Mouse (Mus musculus): ENCODE measurements at regions not wholly inside any gene's neighbourhood (a gene's known extent, or its start where the extent isn't known, plus 50 kb on each side); places are given as distances from the start of the nearest gene placed in this dataset.

DNA sequence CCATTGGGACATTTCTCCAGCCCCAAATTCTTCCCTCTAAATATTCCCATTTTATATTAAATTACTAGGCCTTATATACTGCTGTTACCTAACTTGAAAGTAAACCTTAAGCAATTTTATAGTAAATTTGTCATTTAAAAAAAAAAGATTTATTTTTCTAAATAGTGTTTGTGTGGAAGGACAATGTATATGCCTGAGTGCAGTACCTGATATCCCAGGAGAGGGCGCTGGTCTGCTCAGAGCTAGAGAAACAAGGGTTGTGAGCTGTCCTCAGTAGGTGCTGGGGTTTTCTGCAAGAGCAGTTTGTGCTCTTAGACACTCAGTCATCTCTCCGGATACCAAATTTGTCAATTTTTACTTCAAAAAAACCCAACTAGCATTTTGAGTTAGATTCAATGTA lies 224.4 kb upstream of the Tshz3 start:
- TF ChIP-seq TAL1 (conservative IDR thresholded peaks at IDR 0.05; ENCODE audit: low read depth, low read length) = no peak
- no peak for TF ChIP-seq CTCF (IDR thresholded peaks at IDR 0.05; ENCODE audit: low read depth, low read length)
- no peak for TF ChIP-seq GATA2 (IDR thresholded peaks at IDR 0.05; ENCODE audit: borderline replicate concordance, low read depth, low read length)
- TF ChIP-seq POLR2AphosphoS5 (IDR thresholded peaks at IDR 0.05; ENCODE audit: insufficient replicate concordance, low read depth, low read length) = no peak
- no peak for TF ChIP-seq GATA1 (IDR thresholded peaks at IDR 0.05; ENCODE audit: borderline replicate concordance, low read length)
- Histone ChIP-seq H3K4me1 (ENCODE audit: insufficient read depth, low read depth, low read length) (no peaks in the 10 kb centered on the region), H3K36me3 (replicated peaks) (no peaks in the 10 kb centered on the region), H3K9me3 (replicated peaks) (peaks cover 39% of the 10 kb centered on the region), H3K4me3 (ENCODE audit: low read depth, low read length) (no peak overlapping the region), H3K27me3 (ENCODE audit: insufficient read depth, low read length) (no peaks in the 10 kb centered on the region)
- DNase-seq (ENCODE audit: low spot score) = no peak
- ATAC-seq (ENCODE audit: extremely low read depth, insufficient number of reproducible peaks, low FRiP score, poor library complexity, severe bottlenecking) = no peak

- Histone ChIP-seq H3K27me3 (ENCODE audit: insufficient read depth, low read length) (no peaks in the 10 kb centered on the region), H3K36me3 (replicated peaks) (no peaks in the 10 kb centered on the region), H3K9me3 (replicated peaks) (peaks cover 48% of the 10 kb centered on the region), H3K4me1 (ENCODE audit: insufficient read depth, low read depth, low read length) (no peaks in the 10 kb centered on the region), H3K4me3 (ENCODE audit: low read depth, low read length) (no peak overlapping the region)
- ATAC-seq (ENCODE audit: extremely low read depth, insufficient number of reproducible peaks, low FRiP score, poor library complexity, severe bottlenecking) (no peak), DNase-seq (ENCODE audit: low spot score) (no peak)
- TF ChIP-seq GATA2 (IDR thresholded peaks at IDR 0.05; ENCODE audit: borderline replicate concordance, low read depth, low read length) (no peak), CTCF (IDR thresholded peaks at IDR 0.05; ENCODE audit: low read depth, low read length) (no peak), TAL1 (conservative IDR thresholded peaks at IDR 0.05; ENCODE audit: low read depth, low read length) (no peak), POLR2AphosphoS5 (IDR thresholded peaks at IDR 0.05; ENCODE audit: insufficient replicate concordance, low read depth, low read length) (no peak), GATA1 (IDR thresholded peaks at IDR 0.05; ENCODE audit: borderline replicate concordance, low read length) (no peak)
Observed at GRCm38 (mm10) chr7:36476434-36476833, 221.5 kb upstream of the Tshz3 start.

DNA sequence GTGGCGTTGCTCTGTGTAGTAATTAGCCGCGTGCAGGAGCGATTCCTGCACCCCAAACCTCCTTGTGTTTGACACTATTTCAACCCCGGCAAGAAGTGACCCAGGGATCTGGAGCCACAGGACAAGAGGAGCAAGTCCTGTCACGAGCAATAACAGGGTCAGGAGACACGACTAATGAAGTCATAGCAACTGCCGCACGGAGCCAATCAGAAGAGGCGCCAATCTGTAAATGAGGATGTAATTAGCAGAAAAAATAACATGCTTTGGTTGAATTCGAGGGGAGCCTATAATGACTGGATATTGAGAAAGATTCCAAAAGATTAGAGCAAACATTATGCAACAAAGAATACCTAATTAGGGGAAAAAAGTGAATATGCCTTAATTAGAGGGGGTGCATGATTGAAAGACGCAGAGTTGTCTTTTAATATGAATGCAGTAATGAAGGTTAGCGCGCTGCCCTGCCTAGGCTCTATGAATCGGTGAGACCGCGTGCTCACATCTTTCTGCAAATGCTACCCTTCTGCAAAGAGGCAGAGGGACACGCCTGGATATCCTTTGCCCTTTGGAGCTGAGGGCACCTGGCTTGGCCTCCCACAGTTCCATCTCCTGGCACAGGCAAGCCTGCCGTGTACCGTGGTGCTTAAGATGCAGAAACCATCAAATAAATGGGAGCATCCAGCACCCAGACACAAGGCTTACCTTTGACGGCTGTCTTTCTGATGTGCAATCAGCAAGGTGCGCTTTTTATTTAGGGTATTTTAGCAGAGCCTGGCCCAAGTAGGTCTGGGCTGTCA lies 220.9 kb upstream of the Tshz3 start:
- H3K9me3 ChIP-seq (replicated peaks) = peaks cover 48% of the 10 kb centered on the region

GRCm38 (mm10) chr7:36488155-36488554 lies 209.8 kb upstream of the Tshz3 start:
- Histone ChIP-seq H3K4me1 (ENCODE audit: insufficient read depth, low read depth, low read length) (no peaks in the 10 kb centered on the region), H3K4me3 (ENCODE audit: low read depth, low read length) (no peak overlapping the region), H3K27me3 (ENCODE audit: insufficient read depth, low read length) (no peaks in the 10 kb centered on the region), H3K9me3 (replicated peaks) (peaks cover 71% of the 10 kb centered on the region), H3K36me3 (replicated peaks) (no peaks in the 10 kb centered on the region)
- no peak for DNase-seq (ENCODE audit: low spot score)
- no peak for ATAC-seq (ENCODE audit: extremely low read depth, insufficient number of reproducible peaks, low FRiP score, poor library complexity, severe bottlenecking)
- TF ChIP-seq GATA2 (IDR thresholded peaks at IDR 0.05; ENCODE audit: borderline replicate concordance, low read depth, low read length) (no peak), TAL1 (conservative IDR thresholded peaks at IDR 0.05; ENCODE audit: low read depth, low read length) (no peak), POLR2AphosphoS5 (IDR thresholded peaks at IDR 0.05; ENCODE audit: insufficient replicate concordance, low read depth, low read length) (no peak), CTCF (IDR thresholded peaks at IDR 0.05; ENCODE audit: low read depth, low read length) (no peak), GATA1 (IDR thresholded peaks at IDR 0.05; ENCODE audit: borderline replicate concordance, low read length) (no peak)

More for the DNA sequence above, 220.9 kb upstream of the Tshz3 start:
- Histone ChIP-seq H3K4me3 (ENCODE audit: low read depth, low read length) (no peak overlapping the region), H3K36me3 (replicated peaks) (no peaks in the 10 kb centered on the region), H3K4me1 (ENCODE audit: insufficient read depth, low read depth, low read length) (no peaks in the 10 kb centered on the region), H3K27me3 (ENCODE audit: insufficient read depth, low read length) (no peaks in the 10 kb centered on the region)
- ATAC-seq (ENCODE audit: extremely low read depth, insufficient number of reproducible peaks, low FRiP score, poor library complexity, severe bottlenecking) (no peak), DNase-seq (ENCODE audit: low spot score) (no peak)
- no peak for TF ChIP-seq TAL1 (conservative IDR thresholded peaks at IDR 0.05; ENCODE audit: low read depth, low read length)
- no peak for TF ChIP-seq GATA2 (IDR thresholded peaks at IDR 0.05; ENCODE audit: borderline replicate concordance, low read depth, low read length)
- no peak for TF ChIP-seq CTCF (IDR thresholded peaks at IDR 0.05; ENCODE audit: low read depth, low read length)
- TF ChIP-seq POLR2AphosphoS5 (IDR thresholded peaks at IDR 0.05; ENCODE audit: insufficient replicate concordance, low read depth, low read length) = no peak

- DNase-seq (ENCODE audit: low spot score) (no peak), ATAC-seq (ENCODE audit: extremely low read depth, insufficient number of reproducible peaks, low FRiP score, poor library complexity, severe bottlenecking) (no peak)
- no peak for TF ChIP-seq TAL1 (conservative IDR thresholded peaks at IDR 0.05; ENCODE audit: low read depth, low read length)
- no peak for TF ChIP-seq GATA2 (IDR thresholded peaks at IDR 0.05; ENCODE audit: borderline replicate concordance, low read depth, low read length)
- TF ChIP-seq CTCF (IDR thresholded peaks at IDR 0.05; ENCODE audit: low read depth, low read length) = no peak
- TF ChIP-seq GATA1 (IDR thresholded peaks at IDR 0.05; ENCODE audit: borderline replicate concordance, low read length) = no peak
- TF ChIP-seq POLR2AphosphoS5 (IDR thresholded peaks at IDR 0.05; ENCODE audit: insufficient replicate concordance, low read depth, low read length) = no peak
- Histone ChIP-seq H3K4me1 (ENCODE audit: insufficient read depth, low read depth, low read length) (no peaks in the 10 kb centered on the region), H3K9me3 (replicated peaks) (peaks cover 54% of the 10 kb centered on the region), H3K36me3 (replicated peaks) (no peaks in the 10 kb centered on the region), H3K4me3 (ENCODE audit: low read depth, low read length) (no peak overlapping the region), H3K27me3 (ENCODE audit: insufficient read depth, low read length) (no peaks in the 10 kb centered on the region)
Observed at GRCm38 (mm10) chr7:36491173-36491581, 206.7 kb upstream of the Tshz3 start.

- Histone ChIP-seq H3K27me3 (ENCODE audit: insufficient read depth, low read length) (no peaks in the 10 kb centered on the region), H3K9me3 (replicated peaks) (peaks cover 48% of the 10 kb centered on the region), H3K36me3 (replicated peaks) (no peaks in the 10 kb centered on the region), H3K4me3 (ENCODE audit: low read depth, low read length) (no peak overlapping the region), H3K4me1 (ENCODE audit: insufficient read depth, low read depth, low read length) (no peaks in the 10 kb centered on the region)
- DNase-seq (ENCODE audit: low spot score) = no peak
- TF ChIP-seq GATA1 (IDR thresholded peaks at IDR 0.05; ENCODE audit: borderline replicate concordance, low read length) (no peak), GATA2 (IDR thresholded peaks at IDR 0.05; ENCODE audit: borderline replicate concordance, low read depth, low read length) (no peak), TAL1 (conservative IDR thresholded peaks at IDR 0.05; ENCODE audit: low read depth, low read length) (no peak)
- no peak for ATAC-seq (ENCODE audit: extremely low read depth, insufficient number of reproducible peaks, low FRiP score, poor library complexity, severe bottlenecking)
Observed at GRCm38 (mm10) chr7:36504010-36504875, 193.7 kb upstream of the Tshz3 start.

Data from G1E (cell line).